Mouse (Mus musculus) bone marrow macrophage, adult 2 months (primary cell): ENCODE results near the gene Spdef.

Experiments
- CTCF ChIP-seq: IDR thresholded peaks from 2 replicates; pipeline ENCODE4 v1.5.1; 2012; ENCODE audit warnings: low read depth, mild to moderate bottlenecking, low read length, moderate library complexity
- POLR2A ChIP-seq: IDR thresholded peaks from 2 replicates; pipeline ENCODE4 v1.6.1; 2012; ENCODE audit warnings: mild to moderate bottlenecking, low read depth, low read length, borderline replicate concordance

DNA sequence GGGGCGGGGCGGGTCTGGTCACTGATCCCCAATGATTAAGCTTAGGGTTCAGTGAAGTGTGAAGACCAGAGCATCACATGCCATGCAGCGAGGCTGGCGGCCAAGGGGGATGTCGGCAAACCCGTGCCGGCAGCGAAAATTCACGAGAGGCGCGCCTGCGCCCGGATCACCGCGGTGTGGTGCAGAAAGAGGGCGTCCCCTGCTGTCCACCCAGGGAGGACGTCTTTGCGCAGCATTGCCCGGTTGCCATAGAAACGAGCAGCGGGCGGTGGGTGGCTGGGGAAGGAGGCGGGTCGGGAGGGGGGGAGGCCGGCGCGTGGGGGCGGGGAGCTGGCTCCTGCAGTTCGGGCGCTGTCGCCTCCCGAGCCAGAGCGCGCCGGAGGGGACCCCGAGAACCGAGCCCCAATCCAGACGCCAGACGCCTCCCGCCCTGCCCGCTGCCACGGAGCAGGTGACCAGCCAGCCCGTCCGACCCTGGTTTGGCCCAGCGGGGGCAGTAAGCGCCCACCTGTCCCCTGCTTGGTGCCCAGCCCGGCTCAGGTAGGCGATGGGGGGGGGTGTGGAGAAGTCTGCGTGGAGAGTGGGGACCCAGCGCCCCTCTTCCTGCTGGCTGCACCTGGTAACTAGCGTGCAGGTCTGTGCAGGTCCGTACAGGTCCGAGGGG is 43.7 kb downstream of the Spdef start:
- TF ChIP-seq POLR2A (no peak), CTCF (no peak)
